Mouse (Mus musculus) layer of hippocampus, adult 9-10 months (tissue): ENCODE data around the gene Larp1.
A peak's percentile ranks its signal among the peaks of the same experiment; 100 is the strongest.

Source experiments
- DNase-seq: peaks from one replicate; pipeline ENCODE4 v3.0.0; 2022; ENCODE audit warnings: low spot score

The Larp1 gene

DNA sequence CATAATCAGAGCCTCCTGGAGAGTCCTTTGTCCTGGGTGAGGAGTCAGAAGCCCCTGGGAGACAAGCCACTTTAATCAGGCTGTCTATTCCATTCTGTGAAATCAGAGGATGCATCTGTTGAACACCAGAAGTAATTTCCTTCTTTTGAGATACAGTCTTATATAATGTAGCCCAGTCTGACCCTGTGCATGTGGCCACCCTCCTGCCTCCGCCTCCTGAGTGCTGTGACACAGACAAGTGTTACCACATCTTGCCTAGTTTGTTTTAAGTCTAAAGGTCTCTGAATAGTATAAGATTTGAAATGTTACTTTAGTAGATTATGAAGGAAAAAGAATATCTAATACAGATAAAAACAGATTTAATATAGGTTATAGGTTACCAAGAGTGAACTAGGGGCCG lies 91.1 kb downstream of the Larp1 start:
- DNase-seq = no peak

DNA sequence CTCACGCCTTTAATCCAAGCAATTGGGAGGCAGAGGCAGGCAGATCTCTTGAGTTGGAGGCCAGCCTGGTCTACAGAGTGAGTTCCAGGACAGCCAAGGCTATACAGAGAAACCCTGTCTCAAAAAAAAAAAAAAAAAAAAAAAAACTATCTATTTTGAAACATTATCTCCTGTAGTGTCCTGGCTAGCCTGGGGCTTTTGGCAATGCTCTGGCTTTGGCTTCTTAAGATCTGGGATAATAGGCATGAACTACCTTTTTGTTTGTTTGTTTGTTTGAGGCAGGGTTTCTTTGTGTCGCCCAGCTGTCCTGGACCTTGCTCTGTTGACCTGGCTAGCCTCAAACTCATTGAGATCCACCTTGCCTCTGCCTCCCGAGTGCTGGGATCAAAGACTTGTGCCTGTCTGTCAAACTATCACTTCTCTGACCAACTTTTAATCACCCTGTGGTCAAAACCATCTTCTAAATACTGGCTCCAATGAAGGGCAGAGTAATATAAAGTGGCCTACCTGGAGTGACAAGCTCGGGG lies 92.4 kb downstream of the Larp1 start:
- no peak for DNase-seq

DNA sequence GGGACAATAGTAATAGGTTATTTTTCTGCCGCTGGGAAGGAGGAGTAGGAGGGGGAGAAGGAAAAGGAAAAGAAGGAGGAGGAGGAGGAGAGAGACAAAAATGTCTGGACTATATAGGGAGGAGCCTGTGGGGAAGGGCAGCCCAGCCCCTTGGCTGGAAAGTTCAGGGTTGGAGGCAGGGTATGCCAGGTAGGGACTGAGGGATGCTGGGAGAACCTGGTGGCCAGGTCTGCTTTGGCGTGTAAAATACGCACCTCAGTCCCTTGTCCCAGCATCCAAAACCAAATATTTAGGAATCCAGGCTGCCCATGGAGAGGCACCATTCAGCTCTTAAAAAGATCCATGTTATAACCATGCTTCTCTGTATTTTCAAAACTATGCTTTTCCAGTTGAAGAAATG lies 93.3 kb downstream of the Larp1 start:
- no peak for DNase-seq

- DNase-seq = no peak
Measured at GRCm38 (mm10) chr11:58102581-58103343, 93.9 kb downstream of the Larp1 start.

GRCm38 (mm10) chr11:58103344-58103653 lies 94.4 kb downstream of the Larp1 start:
- no peak for DNase-seq

DNA sequence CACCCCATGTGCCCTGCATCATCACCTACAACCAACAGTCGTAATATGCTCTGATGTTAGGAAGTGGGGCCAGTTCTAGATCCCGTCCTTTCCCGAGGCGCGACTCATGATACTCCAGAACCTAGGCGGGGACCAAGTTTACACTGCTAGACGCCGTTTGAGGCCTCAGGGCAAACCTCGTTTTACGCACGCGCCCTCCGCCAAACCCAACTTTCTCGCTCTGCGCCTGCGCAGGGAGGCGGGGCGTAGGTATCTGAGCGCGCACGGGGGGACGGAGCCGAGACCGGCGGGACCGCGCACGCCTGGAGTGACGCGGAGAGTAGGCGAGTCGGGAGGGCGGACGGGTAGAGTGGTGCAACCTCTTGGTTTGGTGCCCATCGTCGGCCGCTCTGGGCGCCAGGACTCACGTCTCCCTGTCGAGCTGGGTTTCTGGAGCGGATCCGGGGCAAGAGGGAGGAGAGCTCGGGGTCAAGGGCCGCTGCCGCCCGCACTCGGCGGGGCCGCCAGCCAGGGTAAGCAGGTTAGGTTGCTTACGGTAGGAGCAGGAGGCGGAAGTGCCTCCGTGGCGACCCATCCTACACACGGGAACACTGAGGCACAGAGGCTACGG lies 94.9 kb downstream of the Larp1 start, which contains the start of gene Cnot8:
TSS of gene Cnot8 (plus strand) at position 457 of the 610 bp plus-strand sequence.
- peak; percentile 95 for DNase-seq

DNA sequence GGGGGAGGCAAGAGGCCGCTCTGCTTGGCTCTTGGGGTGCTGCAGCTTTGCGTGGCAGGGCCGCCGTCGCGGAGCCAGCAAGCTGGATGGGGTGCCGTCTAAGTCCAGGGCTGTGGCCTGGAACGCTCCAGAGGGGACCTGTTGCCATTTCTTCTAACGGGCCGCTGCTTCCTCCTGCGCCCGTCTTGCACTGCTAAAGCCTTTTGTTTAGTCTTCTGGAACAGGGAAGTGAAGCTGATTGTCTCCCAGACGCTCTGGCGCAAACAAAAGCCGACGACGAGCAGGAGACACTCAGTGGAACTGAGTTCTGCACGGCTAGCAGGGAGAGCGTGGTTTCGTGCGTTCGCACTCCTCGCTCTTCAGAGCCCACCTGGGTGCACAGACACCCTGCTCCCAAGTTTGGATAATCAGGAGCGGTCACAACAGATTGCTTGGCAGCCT lies 95.5 kb downstream of the Larp1 start:
- DNase-seq = peak; percentile 31

GRCm38 (mm10) chr11:58107009-58107408 lies 98.1 kb downstream of the Larp1 start:
- no peak for DNase-seq

GRCm38 (mm10) chr11:58107664-58108337 lies 98.9 kb downstream of the Larp1 start:
- no peak for DNase-seq
